Mouse (Mus musculus) heart, embryonic 14.5 days (tissue): Measurements from ENCODE around the gene Rab3a. TPM values are rescaled to one million over a fixed set of nuclear protein-coding genes. Genes with fewer than 3 reads are reported as not detected.
A peak's percentile ranks its signal among the peaks of the same experiment; 100 is the strongest.

ENCODE experiments used
- ATAC-seq: fragments of 200-750 bp; cut with Nextera tagmentation; 2 replicates; pipeline ENCODE4 v1.8.0; 2017; ENCODE audit warnings: low read depth, moderate TSS enrichment; ENCODE audit not compliant: insufficient number of reproducible peaks, insufficient read depth, low FRiP score
- H3K27ac ChIP-seq, 2 experiments: fragments of 200-500 bp in 1 of 2; fragments of 300-500 bp in 1 of 2; sonication (generic) in 1 of 2; replicated peaks in 1 of 2; 2 replicates each; pipeline ENCODE4 v1.5.1; 2012 to 2014; ENCODE audit warnings: low read depth in 2 of 2, low read length in 2 of 2, control low read depth in 1 of 2, mild to moderate bottlenecking in 1 of 2, mixed read lengths in 1 of 2; ENCODE audit not compliant: control insufficient read depth in 1 of 2, insufficient read depth in 1 of 2
- H3K27me3 ChIP-seq: fragments of 300-500 bp; sonication (generic); 2 replicates; pipeline ENCODE4 v1.6.1; 2014; ENCODE audit warnings: mild to moderate bottlenecking, low read length, control low read depth; ENCODE audit not compliant: control insufficient read depth, insufficient read depth
- H3K36me3 ChIP-seq: fragments of 300-500 bp; sonication (generic); 2 replicates; pipeline ENCODE4 v1.6.1; 2014; ENCODE audit warnings: mild to moderate bottlenecking, control low read depth, low read length, mixed read lengths; ENCODE audit not compliant: control insufficient read depth, insufficient read depth
- H3K4me1 ChIP-seq, 2 experiments: fragments of 200-500 bp in 1 of 2; fragments of 300-500 bp in 1 of 2; sonication (generic) in 1 of 2; 2 replicates each; pipeline ENCODE4 v1.6.1; 2012 to 2014; ENCODE audit warnings: low read length in 2 of 2, control low read depth in 1 of 2, mixed read lengths in 1 of 2; ENCODE audit not compliant: control insufficient read depth in 2 of 2, insufficient read depth in 2 of 2
- H3K4me2 ChIP-seq: fragments of 300-500 bp; sonication (generic); 2 replicates; pipeline ENCODE4 v1.6.1; 2014; ENCODE audit warnings: mild to moderate bottlenecking, low read length
- H3K4me3 ChIP-seq, 2 experiments: fragments of 200-500 bp in 1 of 2; fragments of 300-500 bp in 1 of 2; sonication (generic) in 1 of 2; 2 replicates each; pipeline ENCODE4 v1.5.1; 2012 to 2014; ENCODE audit warnings: low read length in 2 of 2, mild to moderate bottlenecking in 2 of 2, control low read depth in 1 of 2, low read depth in 1 of 2, moderate library complexity in 1 of 2; ENCODE audit not compliant: control insufficient read depth in 1 of 2, insufficient read depth in 1 of 2
- H3K9ac ChIP-seq: fragments of 300-500 bp; sonication (generic); 2 replicates; pipeline ENCODE4 v1.6.1; 2014; ENCODE audit warnings: mild to moderate bottlenecking, low read length
- H3K9me3 ChIP-seq: fragments of 300-500 bp; sonication (generic); 2 replicates; pipeline ENCODE4 v1.6.1; 2016; ENCODE audit warnings: low read length, control low read depth; ENCODE audit not compliant: control insufficient read depth
- WGBS: fragments of 180-500 bp; shearing (Covaris S2); extraction: QIAGEN DNeasy Blood & Tissue Kit; methylation state at CpG from one replicate; pipeline ENCODE4 v1.1.7; 2014; 5-methylcytosine and 5-hydroxymethylcytosine counted together
- polyA plus RNA-seq: library from polyadenylated mRNA; unstranded; fragments of >200 nt; fragmentation: Nextera tagmentation; extraction: Ambion mirVana; gene quantifications from 2 replicates; pipeline ENCODE4 v1.2.1, GENCODE M21; 2014

Rab3a gene
- polyA plus RNA-seq, 1 experiment from 2014 or later = 25.7 TPM

- ATAC-seq = no peak
- H3K4me3 ChIP-seq = peak overlapping the region in 1 of 2 experiments; percentile 74; a peak in 1 of 4 replicates
- WGBS = 78% methylated on average over 24 of the region's 24 CpGs
Measured at GRCm38 (mm10) chr8:70755661-70756475, 1.4 kb downstream of the Rab3a start.

GRCm38 (mm10) chr8:70756476-70757040 is 2.1 kb downstream of the Rab3a start:
- peaks cover 20 to 44% of the 10 kb centered on the region in 2 experiments for H3K4me1 ChIP-seq
- 92% methylated on average over 6 of the region's 6 CpGs for WGBS

More at GRCm38 (mm10) chr8:70755661-70756475, 1.4 kb downstream of the Rab3a start:
- peaks cover 18 to 44% of the 10 kb centered on the region in 2 experiments for H3K4me1 ChIP-seq
- H3K27ac ChIP-seq = no peak overlapping the region
- peaks cover 29% of the 10 kb centered on the region for H3K36me3 ChIP-seq
- H3K4me2 ChIP-seq = peak overlapping the region; percentile 97
- H3K27me3 ChIP-seq = no peaks in the 10 kb centered on the region
- H3K9me3 ChIP-seq = no peaks in the 10 kb centered on the region
- peak overlapping the region; percentile 86; the same call in 1 of the 2 replicates for H3K9ac ChIP-seq

GRCm38 (mm10) chr8:70757523-70758307 is 3.2 kb downstream of the Rab3a start:
- Histone ChIP-seq H3K27me3 (no peaks in the 10 kb centered on the region), H3K4me3 (no peak overlapping the region), H3K9ac (no peak overlapping the region), H3K27ac (no peak overlapping the region), H3K4me1 (peaks cover 19 to 42% of the 10 kb centered on the region in 2 experiments), H3K4me2 (no peak overlapping the region), H3K9me3 (no peaks in the 10 kb centered on the region), H3K36me3 (peaks cover 29% of the 10 kb centered on the region)
- ATAC-seq = no peak
- WGBS = 75% methylated on average over 22 of the region's 22 CpGs

More at GRCm38 (mm10) chr8:70756476-70757040, 2.1 kb downstream of the Rab3a start:
- H3K36me3 ChIP-seq = peaks cover 29% of the 10 kb centered on the region
- no peak for ATAC-seq
- no peak overlapping the region for H3K27ac ChIP-seq
- H3K9me3 ChIP-seq = no peaks in the 10 kb centered on the region
- H3K27me3 ChIP-seq = no peaks in the 10 kb centered on the region
- no peak overlapping the region for H3K4me2 ChIP-seq
- no peak overlapping the region for H3K9ac ChIP-seq
- H3K4me3 ChIP-seq = no peak overlapping the region

- Histone ChIP-seq H3K9me3 (no peaks in the 10 kb centered on the region), H3K4me1 (peaks cover 14 to 36% of the 10 kb centered on the region in 2 experiments), H3K27me3 (no peaks in the 10 kb centered on the region), H3K36me3 (peaks cover 29% of the 10 kb centered on the region), H3K4me2 (no peak overlapping the region), H3K27ac (no peak overlapping the region), H3K4me3 (no peak overlapping the region), H3K9ac (no peak overlapping the region)
- no peak for ATAC-seq
- 90% methylated on average over 7 of the region's 7 CpGs for WGBS
Measured at GRCm38 (mm10) chr8:70758308-70758615, 3.8 kb downstream of the Rab3a start.

GRCm38 (mm10) chr8:70758616-70759561 is 4.4 kb downstream of the Rab3a start:
- Histone ChIP-seq H3K4me2 (no peak overlapping the region), H3K27ac (no peak overlapping the region), H3K27me3 (no peaks in the 10 kb centered on the region), H3K36me3 (peaks cover 29% of the 10 kb centered on the region), H3K4me1 (peaks cover 9 to 30% of the 10 kb centered on the region in 2 experiments), H3K9ac (peak overlapping the region; percentile 93; the same call in 1 of the 2 replicates), H3K9me3 (no peaks in the 10 kb centered on the region), H3K4me3 (no peak overlapping the region)
- ATAC-seq = no peak
- 64% methylated on average over 19 of the region's 19 CpGs for WGBS

- Histone ChIP-seq H3K36me3 (peaks cover 29% of the 10 kb centered on the region), H3K4me1 (peaks cover 5 to 21% of the 10 kb centered on the region in 2 experiments), H3K9ac (peak overlapping the region; percentile 93), H3K4me2 (peak overlapping the region; percentile 99), H3K4me3 (peak overlapping the region; percentile 63 to 80), H3K27ac (peak overlapping the region; percentile 12 to 66; a peak in 3 of 4 replicates), H3K9me3 (no peaks in the 10 kb centered on the region), H3K27me3 (no peaks in the 10 kb centered on the region)
- WGBS = 2% methylated on average over 22 of the region's 22 CpGs
- no peak; the same call in 1 of the 2 replicates for ATAC-seq
Measured at GRCm38 (mm10) chr8:70760350-70760749, 5.9 kb downstream of the Rab3a start.
